Mouse (Mus musculus): ENCODE results near the gene Rbm18.

The Rbm18 gene

GRCm38 (mm10) chr2:36071660-36072305, 64.8 kb downstream of the Rbm18 start:
- in situ Hi-C loops (cut with MboI): no loop called here

- in situ Hi-C loops (cut with MboI): no loop called here
Observed at GRCm38 (mm10) chr2:36067132-36067531, 69.4 kb downstream of the Rbm18 start.
